In the genomic region with DNA sequence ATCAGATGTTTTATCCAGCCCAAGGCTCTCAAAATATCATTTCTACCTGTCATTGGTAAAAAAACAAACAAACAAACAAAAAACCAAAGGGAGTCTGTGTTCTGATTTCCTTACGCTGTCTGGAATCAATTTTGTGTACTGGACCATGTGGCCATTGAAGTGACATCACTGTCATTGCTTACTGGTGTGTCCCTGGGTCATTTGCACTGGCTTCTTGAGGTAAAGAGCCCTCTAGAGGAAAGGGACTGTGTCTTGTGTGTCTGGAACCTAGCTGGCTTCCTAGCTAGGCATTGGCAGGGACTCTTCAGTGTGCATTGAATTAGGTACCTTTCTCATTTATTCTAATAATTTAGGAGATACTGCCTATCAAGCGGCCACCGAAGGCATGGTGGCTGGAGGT, we compare ENCODE assay signal across 15 mouse cellular contexts.
DNase-seq lines count a peak whose midpoint lies in the region; ATAC-seq and TF ChIP-seq lines count a peak whose summit lies in the region.
"Had no signal": no experiment of that assay in that cellular context is flagged by ENCODE, and none has a peak within 500 bp of the region (broad histone marks: within the 10 kb centered on the region; RNA-seq: fewer than 3 reads in every experiment).

No protein-coding gene starts in this region.

- WGBS in heart, postnatal 0 days = 90% methylated on average over 3 of the region's 3 CpGs
- WGBS in heart, embryonic 10.5 days = 88% methylated on average over 3 of the region's 3 CpGs
- 93% methylated on average over 3 of the region's 3 CpGs for WGBS in lung, postnatal 0 days

- no peak overlapping the region for H3K9ac ChIP-seq in heart, postnatal 0 days (replicated peaks; ENCODE audit: low read depth, low read length)
- H3K9ac ChIP-seq in lung, postnatal 0 days (replicated peaks; ENCODE audit: low read depth) = no peak overlapping the region
- H3K9ac ChIP-seq: forebrain, embryonic 13.5 days; hindbrain, embryonic 14.5 days; kidney, embryonic 15.5 days; limb, embryonic 12.5 days had no signal

- H3K36me3 ChIP-seq in heart, postnatal 0 days (replicated peaks; ENCODE audit: control insufficient read depth, insufficient read depth, low read length) = no peaks in the 10 kb centered on the region
- H3K36me3 ChIP-seq in heart, embryonic 10.5 days = no peaks in the 10 kb centered on the region
- H3K36me3 ChIP-seq in lung, postnatal 0 days (ENCODE audit: insufficient read depth, low read length) = no peaks in the 10 kb centered on the region
- H3K36me3 ChIP-seq in splenic B cell, adult 2 months (ENCODE audit: control insufficient read depth, insufficient read depth, low read length, poor library complexity, severe bottlenecking) = no peaks in the 10 kb centered on the region
- H3K36me3 ChIP-seq: kidney, embryonic 15.5 days; limb, embryonic 12.5 days had no signal

- TF ChIP-seq CTCF in heart, postnatal 0 days (IDR thresholded peaks at IDR 0.05; ENCODE audit: low read depth) = peak; percentile 48
- TF ChIP-seq CTCF in lung, postnatal 0 days (IDR thresholded peaks at IDR 0.05) = peak; percentile 50
- TF ChIP-seq CTCF in brain, embryonic 14.5 days (IDR thresholded peaks at IDR 0.05; ENCODE audit: borderline replicate concordance, extremely low read depth, insufficient read depth, insufficient read length) = peak; percentile 8; the same call in 1 of the 2 replicates

- no peaks in the 10 kb centered on the region for H3K27me3 ChIP-seq in heart, postnatal 0 days (ENCODE audit: control insufficient read depth, insufficient read depth, low read length)
- peaks cover 24% of the 10 kb centered on the region for H3K27me3 ChIP-seq in heart, embryonic 10.5 days (ENCODE audit: insufficient read depth, poor library complexity, severe bottlenecking)
- H3K27me3 ChIP-seq in lung, postnatal 0 days (replicated peaks; ENCODE audit: insufficient read depth, low read length) = no peaks in the 10 kb centered on the region
- H3K27me3 ChIP-seq in splenic B cell, adult 2 months (ENCODE audit: control insufficient read depth, insufficient read depth, low read length, poor library complexity, severe bottlenecking) = no peaks in the 10 kb centered on the region
- H3K27me3 ChIP-seq: forebrain, embryonic 13.5 days; kidney, embryonic 15.5 days had no signal

- no peak overlapping the region for H3K4me3 ChIP-seq in heart, postnatal 0 days (ENCODE audit: low read depth, low read length)
- H3K4me3 ChIP-seq in heart, embryonic 10.5 days = no peak overlapping the region
- H3K4me3 ChIP-seq in lung, postnatal 0 days (ENCODE audit: low read depth, low read length) = no peak overlapping the region
- H3K4me3 ChIP-seq: forebrain, embryonic 13.5 days; kidney, embryonic 15.5 days; limb, embryonic 12.5 days had no signal

- peaks cover 17% of the 10 kb centered on the region for H3K4me1 ChIP-seq in heart, postnatal 0 days (ENCODE audit: control insufficient read depth, insufficient read depth)
- H3K4me1 ChIP-seq in heart, embryonic 10.5 days = peaks cover 38% of the 10 kb centered on the region
- H3K4me1 ChIP-seq in lung, postnatal 0 days (ENCODE audit: insufficient read depth, low read depth, low read length) = no peaks in the 10 kb centered on the region; the same call in 1 of the 2 replicates

- TF ChIP-seq POLR2A in brain, embryonic 14.5 days (IDR thresholded peaks at IDR 0.05; ENCODE audit: borderline replicate concordance, extremely low read depth, insufficient read depth, insufficient read length, poor library complexity, severe bottlenecking) = no peak

- H3K9me3 ChIP-seq in heart, postnatal 0 days (replicated peaks; ENCODE audit: control insufficient read depth, low read length) = no peaks in the 10 kb centered on the region
- H3K9me3 ChIP-seq in heart, embryonic 10.5 days = no peaks in the 10 kb centered on the region
- no peaks in the 10 kb centered on the region for H3K9me3 ChIP-seq in lung, postnatal 0 days (ENCODE audit: low read length)
- H3K9me3 ChIP-seq: forebrain, embryonic 13.5 days; kidney, embryonic 15.5 days; limb, embryonic 12.5 days had no signal

- no peak for DNase-seq in heart, postnatal 0 days (ENCODE audit: low spot score)
- DNase-seq in heart, embryonic 10.5 days (ENCODE audit: low spot score) = no peak
- DNase-seq in lung, postnatal 0 days (ENCODE audit: low spot score) = no peak
- no peak for DNase-seq in lung, adult 18-20 months
- no peak for DNase-seq in brain, embryonic 14.5 days (ENCODE audit: low read depth)
- DNase-seq in splenic B cell, adult 2 months (ENCODE audit: low read depth, low spot score) = peak; percentile 33
- no peak for DNase-seq in cerebellum, adult 18-20 months
- DNase-seq: cerebellum, adult 2 months; gastrocnemius, postnatal 25 days; right cerebral cortex, postnatal 25 days; thymus, postnatal 36 days had no signal

- ATAC-seq in heart, postnatal 0 days (ENCODE audit: insufficient read depth, low read depth) = no peak
- no peak for ATAC-seq in lung, postnatal 0 days
- ATAC-seq: forebrain, embryonic 13.5 days had no signal

- no peak for TF ChIP-seq EP300 in heart, postnatal 0 days (IDR thresholded peaks at IDR 0.05; ENCODE audit: low read depth)
- TF ChIP-seq EP300 in lung, postnatal 0 days (IDR thresholded peaks at IDR 0.05) = no peak

- H3K27ac ChIP-seq in heart, postnatal 0 days (ENCODE audit: low read depth) = no peak overlapping the region
- no peak overlapping the region for H3K27ac ChIP-seq in heart, embryonic 10.5 days
- H3K27ac ChIP-seq in lung, postnatal 0 days (ENCODE audit: low read length) = no peak overlapping the region
- H3K27ac ChIP-seq: forebrain, embryonic 13.5 days; hindbrain, embryonic 14.5 days; kidney, embryonic 15.5 days; limb, embryonic 12.5 days had no signal

- no peak overlapping the region for H3K4me2 ChIP-seq in heart, postnatal 0 days (ENCODE audit: low read depth, low read length)
- H3K4me2 ChIP-seq in lung, postnatal 0 days (replicated peaks; ENCODE audit: low read depth, low read length) = no peak overlapping the region
- H3K4me2 ChIP-seq: forebrain, embryonic 13.5 days; hindbrain, embryonic 14.5 days; kidney, embryonic 15.5 days; limb, embryonic 12.5 days had no signal
